Mouse (Mus musculus) thymus, postnatal 14 days (tissue): ENCODE data around the gene Igfbp4.
A peak's percentile ranks its signal among the peaks of the same experiment; 100 is the strongest.

Experiments used
- DNase-seq: peaks from one replicate; pipeline ENCODE4 v3.0.0; 2021

Igfbp4 gene

DNA sequence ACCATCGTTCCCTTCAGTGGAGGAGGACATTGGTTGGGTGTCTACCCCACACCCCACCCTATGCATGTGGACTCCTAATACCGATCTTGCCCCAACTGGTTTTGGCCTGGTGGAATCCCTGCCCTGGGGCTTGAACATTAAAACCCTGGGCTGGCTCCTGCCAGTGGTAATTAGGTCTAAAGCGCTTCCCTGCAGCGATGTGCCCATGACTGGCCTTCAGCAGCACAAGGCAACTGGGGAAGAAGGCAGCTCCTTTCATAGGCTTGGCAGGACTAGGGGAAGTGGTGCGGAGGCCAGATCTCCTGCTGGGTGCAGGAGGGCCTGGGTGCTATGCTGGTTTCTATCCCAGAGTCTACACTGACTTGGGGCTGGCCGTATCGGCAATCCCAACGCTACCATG is 42.5 kb downstream of the Igfbp4 start:
- DNase-seq: no peak

DNA sequence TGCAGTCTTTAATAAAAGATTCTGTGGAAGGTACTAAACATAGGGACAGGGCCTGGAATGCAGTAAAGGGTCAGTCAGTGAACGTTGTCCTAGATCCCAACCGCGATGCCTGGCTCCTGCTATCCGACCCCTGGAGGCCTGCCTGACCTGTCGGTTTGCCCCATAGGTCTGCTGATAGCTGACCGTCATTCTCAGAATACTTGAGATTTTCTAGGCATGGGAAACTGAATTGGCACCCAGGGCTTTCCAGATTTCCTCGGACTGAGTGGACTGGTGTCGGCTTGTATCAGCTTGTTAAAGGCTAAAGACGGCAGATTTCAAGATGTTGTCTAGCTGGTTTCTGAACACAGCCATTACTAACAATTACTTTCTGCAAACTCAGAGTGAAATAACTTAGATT is 43.3 kb downstream of the Igfbp4 start:
- DNase-seq: no peak

GRCm38 (mm10) chr11:99088486-99088885 is 47.4 kb downstream of the Igfbp4 start:
- no peak for DNase-seq

DNA sequence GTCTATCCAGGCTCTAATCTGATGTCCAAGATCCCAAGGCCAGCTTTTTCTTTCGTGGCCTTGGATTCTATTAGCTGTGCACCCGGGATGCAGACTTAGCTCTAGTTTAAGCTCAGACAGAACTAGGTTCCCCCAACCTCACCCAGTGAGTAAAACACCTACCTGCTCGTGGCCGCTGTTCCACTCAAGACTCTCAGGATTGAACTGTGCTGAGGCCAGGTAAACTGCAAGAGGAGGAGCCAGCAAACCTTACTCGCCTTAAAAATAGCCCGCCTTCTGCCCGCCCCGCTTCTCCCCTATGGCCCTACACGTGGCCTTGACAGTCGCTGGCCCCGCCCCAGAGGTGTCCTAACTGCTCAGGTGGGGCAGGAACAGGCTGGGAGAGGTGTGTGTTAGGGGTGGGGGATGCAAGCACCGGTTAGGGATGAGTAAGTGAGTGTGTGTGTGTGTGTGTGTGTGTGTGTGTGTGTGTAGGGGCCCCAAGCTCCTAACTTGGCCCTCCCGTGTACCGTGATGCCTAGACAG is 48.1 kb downstream of the Igfbp4 start, which contains the start of gene Tns4:
Tns4 (minus strand) TSS at position 230 of the 525 bp plus-strand sequence.
- no peak for DNase-seq

DNA sequence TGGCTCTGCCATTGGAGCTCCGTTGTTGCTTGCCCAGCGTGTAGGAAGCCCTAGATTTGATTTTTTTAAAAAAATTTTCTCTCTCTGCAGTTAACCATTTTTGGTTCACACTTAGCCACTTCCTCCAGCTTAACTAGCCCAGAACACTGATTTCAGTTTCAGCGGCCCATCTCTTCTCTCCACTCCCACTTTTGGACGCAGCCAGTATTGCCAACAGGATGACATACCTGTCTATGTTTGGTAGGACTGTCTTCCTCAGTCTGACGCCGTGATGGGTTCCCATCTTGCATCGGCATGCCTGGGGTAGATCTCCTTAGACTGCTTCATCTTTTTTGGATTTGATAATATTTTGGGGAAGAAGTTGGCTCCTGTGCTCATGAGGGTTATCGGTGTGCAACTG is 49.3 kb downstream of the Igfbp4 start:
- peak; percentile 53 for DNase-seq

GRCm38 (mm10) chr11:99091666-99092065 is 50.6 kb downstream of the Igfbp4 start:
- DNase-seq: no peak

DNA sequence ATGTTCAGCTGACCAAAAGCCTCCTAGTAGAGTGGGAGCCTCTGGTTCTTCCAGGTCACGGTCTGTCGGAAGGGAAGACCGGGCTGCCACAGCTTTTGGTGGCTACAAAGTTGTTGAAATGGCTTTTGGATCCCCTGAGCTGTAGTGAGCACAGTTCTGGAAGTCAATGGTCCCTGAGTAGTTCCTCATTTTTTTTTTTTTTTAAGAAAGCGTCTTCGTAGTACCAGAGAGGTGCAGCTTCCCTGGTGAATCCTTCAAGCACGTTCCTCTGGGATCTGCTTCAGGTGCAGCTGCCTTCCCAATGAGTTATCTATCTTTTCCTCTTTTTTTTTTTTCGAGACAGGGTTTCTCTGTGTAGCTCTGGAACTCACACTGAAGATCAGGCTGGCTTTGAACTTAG is 52.7 kb downstream of the Igfbp4 start:
- no peak for DNase-seq

DNA sequence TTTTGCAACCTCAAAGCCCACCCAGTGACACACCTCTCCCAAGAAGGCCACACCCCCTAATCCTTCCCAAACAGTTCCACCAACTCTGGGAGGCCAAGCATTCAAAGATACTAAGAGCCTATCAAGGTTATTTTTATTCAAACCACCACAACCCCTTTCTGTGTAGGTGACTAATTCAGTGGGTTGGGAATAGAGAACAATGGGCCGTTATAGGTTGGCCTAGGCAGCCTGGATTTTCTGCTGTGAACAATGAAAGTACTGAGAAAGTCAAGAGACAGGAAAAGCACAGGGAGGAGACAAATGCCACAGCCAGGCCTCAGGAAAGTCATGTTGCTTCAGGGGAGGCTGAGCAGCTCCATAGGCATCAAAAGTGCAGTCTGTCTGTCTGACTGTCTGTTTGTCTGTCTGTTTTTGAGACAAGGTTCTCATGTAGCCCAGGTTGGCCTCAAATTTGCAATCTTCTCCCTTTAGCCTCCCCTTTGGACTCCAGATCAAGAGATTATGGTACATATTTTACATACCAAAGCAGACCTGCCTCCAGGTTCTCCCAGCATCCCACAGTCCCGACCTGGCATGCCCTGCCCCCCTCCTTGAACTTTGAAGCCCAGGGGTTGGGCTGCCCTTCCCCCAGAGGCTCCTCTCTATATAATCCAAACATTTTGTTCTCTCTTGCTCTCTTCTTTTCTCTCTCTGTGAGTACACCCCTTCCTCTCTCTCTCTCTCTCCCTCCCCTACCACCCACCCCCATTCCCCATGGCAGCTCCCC is 54.0 kb downstream of the Igfbp4 start:
- no peak for DNase-seq

DNA sequence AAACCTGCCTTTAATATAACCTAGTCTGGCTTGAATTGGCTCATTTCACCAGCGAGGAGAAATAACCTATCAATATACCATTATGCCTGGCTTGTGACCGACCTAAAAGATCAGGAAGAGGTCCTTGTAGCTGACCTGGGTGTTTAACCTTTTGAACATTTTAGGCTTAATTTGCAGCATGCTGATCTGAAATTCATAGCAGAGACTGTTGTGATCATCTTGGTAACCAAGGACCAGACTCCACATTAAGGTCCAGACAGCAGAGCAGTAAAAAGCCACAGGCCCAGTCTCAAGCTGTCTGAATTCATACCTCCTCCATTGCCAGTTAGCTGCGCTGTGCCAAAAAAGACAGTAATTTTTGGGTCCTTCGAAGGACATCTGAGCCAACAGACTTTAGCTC is 54.7 kb downstream of the Igfbp4 start:
- no peak for DNase-seq

DNA sequence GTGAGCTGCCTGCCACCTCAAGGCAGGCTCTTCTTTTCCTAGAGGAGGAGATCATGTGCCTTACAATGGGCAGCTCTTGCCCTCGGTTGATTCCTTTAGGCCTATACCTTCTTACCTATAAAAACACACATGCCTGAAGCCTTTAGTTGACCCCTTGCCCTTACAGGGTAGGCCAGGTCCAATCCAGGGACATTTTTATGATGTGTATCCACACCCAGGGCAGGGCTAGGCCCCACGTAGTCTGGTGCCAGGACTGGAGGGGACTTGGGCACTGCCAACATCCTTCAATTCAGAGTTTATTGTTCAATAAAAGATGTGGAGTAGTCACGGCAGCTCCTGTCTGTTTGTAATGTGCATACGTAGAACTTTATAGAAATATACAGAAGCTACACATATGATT is 55.4 kb downstream of the Igfbp4 start:
- DNase-seq: no peak

DNA sequence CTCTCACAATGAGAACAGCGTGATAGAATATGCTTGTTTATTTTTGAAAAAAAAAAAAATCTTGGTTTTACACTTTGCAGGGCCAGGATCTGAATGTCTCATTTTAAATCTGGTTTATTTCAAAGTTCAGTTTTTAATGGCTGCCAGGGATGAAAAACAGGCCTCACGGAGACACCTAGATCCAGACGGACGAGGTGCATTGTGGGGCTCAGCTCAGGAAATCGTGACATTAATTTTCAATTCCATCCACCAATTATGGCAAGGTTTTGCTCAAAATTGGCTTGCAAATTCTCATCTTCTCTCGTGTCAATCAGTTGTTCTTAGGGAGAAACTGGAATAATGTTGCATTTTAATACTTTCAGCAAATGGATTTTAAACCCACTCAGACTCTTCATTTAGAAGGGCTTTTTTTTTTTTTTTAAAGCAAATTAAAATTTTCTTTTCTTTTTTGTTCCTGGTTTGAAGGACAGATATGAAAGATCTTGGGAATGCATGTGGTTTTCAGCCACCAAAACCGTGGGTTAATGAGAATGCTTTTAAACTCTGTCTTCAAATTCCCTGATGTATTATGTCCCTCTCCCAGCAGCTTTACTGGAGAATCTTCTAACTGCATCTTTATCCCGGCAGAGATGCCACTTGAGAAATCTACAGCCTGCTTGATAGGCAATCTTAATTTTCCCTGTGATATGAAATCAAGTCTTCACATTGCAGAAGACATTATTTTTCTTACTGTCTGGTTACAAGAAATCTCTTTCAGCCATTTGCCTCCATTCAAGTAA is 56.1 kb downstream of the Igfbp4 start:
- DNase-seq: no peak

DNA sequence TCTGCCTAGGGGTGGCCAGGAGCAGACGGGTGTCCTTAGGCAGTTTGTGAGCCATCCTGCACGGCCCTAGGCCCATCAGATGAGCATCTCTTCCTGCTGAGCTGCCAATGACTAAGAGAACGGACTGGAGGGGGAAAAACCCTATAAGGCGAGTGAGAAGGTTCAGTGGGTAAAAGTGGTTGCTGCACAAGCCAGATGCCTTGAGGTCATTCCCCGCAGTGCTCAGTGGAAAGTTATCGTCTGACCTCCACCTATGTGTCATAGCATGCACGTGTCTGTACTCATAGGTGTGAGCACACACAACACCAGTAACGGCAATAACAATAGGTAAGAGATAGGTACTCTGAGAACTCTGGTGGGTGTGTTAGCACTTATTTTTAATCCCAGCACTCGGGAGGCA is 57.9 kb downstream of the Igfbp4 start:
- DNase-seq: no peak

- no peak for DNase-seq
Measured at GRCm38 (mm10) chr11:99099516-99099915, 58.5 kb downstream of the Igfbp4 start.

DNA sequence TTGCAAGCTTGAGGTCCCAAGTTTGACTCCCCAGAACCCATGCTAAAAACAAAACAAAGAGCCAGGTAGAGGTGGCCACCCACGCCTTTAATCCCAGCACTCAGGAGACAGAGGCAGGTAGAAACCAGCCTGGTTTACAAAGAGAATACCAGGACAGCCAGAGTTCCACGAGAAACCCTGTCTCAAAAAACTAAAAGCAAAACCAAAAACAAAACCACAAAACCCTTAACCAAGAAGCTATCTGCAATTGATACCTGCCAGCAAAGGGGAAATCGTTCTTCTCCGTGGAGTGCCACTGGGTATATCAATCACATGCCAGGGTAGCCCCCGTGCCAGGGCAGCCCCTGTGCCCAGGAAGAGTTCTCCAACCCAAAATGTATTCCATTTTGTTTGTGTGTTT is 59.2 kb downstream of the Igfbp4 start:
- DNase-seq: no peak

- DNase-seq: no peak
Measured at GRCm38 (mm10) chr11:99101693-99102092, 60.6 kb downstream of the Igfbp4 start.

DNA sequence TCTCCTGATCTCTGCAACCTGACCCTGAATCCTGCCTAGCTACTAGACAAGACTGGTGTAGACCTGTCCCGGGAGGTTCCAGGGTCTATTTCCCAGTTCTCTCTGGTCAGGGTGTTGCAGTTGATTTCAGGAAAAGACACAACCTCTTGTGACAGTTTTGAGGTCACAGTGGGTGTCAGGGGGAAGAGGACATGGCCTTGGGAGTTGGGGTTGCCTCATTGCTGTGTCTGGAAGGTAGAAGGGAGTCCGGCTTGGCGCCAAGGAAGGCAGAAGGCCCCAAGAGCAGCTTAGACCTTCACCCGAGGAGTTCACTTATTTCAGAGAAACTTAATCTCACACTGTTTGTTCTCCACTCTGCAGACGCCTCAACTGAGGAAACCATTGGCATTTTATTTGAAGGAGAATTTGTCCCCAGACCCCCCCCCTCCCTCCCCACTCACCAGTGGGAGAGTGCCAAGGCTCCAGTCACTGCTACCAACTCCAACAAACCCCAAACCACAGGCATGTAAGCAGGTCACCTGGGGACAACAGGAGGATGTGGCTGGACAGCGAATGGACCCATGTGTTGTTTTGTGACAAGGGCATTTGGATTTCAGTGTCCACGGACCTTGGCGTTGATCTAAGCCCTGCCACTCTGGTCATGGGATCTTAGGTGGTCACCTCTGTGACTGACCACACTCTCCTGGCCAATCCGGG is 61.7 kb downstream of the Igfbp4 start:
- no peak for DNase-seq
